In the genomic region with DNA sequence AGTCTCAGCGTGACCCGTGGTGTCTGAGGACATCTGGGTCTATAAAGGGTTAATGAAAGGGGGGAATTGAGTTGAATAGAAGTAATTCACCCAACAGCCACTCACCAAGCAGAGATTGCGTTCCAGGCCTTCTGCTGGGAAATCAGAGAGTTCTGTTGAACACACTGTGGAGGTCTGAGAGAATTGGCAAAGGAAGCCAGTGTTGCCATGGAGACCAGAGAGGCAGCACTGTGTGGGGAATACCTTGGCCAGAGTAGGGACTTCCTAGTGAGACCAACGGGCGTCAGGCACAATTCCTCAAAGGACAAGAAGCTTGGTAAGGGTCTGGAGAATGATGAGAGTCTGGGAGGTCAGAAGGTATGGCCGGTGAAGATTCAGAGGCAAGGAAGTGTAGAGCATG, we compare ENCODE assay signal across 12 mouse cellular contexts. TPM values are rescaled to one million over a fixed set of nuclear protein-coding genes. Genes with fewer than 3 reads are reported as not detected.
A peak's percentile ranks its signal among the peaks of the same experiment; 100 is the strongest.
DNase-seq lines count a peak whose midpoint lies in the region; ATAC-seq lines count a peak whose summit lies in the region.
"Had no signal": no experiment of that assay in that cellular context is flagged by ENCODE, and none has a peak within 500 bp of the region (broad histone marks: within the 10 kb centered on the region; RNA-seq: fewer than 3 reads in every experiment).

No protein-coding gene starts in this region.

- DNase-seq in hindbrain, embryonic 14.5 days (ENCODE audit: low spot score), result peak; percentile 57
- DNase-seq in hindbrain, embryonic 10.5 days (ENCODE audit: low spot score), result no peak
- peak; percentile 74 to 93 for DNase-seq in layer of hippocampus, postnatal 14 days (ENCODE audit: low spot score in 2 of 2)
- DNase-seq in right cerebral cortex, adult 2 months (ENCODE audit: low spot score in 2 of 2), result peak; percentile 67 to 71
- no peak for DNase-seq in thymus, postnatal 25 days
- no peak for DNase-seq in thymus, postnatal 4 days
- DNase-seq: cerebellum, adult 9-10 months; thymus, adult 18-20 months had no signal

- no peaks in the 10 kb centered on the region for H3K9me3 ChIP-seq in hindbrain, embryonic 14.5 days (ENCODE audit: control insufficient read depth, low read length)
- no peaks in the 10 kb centered on the region for H3K9me3 ChIP-seq in hindbrain, embryonic 10.5 days
- H3K9me3 ChIP-seq: heart, embryonic 12.5 days; liver, embryonic 12.5 days had no signal

- H3K36me3 ChIP-seq in hindbrain, embryonic 14.5 days (replicated peaks; ENCODE audit: control insufficient read depth, insufficient read depth), result no peaks in the 10 kb centered on the region
- H3K36me3 ChIP-seq in hindbrain, embryonic 10.5 days, result no peaks in the 10 kb centered on the region
- H3K36me3 ChIP-seq: heart, embryonic 12.5 days; liver, embryonic 12.5 days had no signal

- no peak for ATAC-seq in hindbrain, embryonic 14.5 days (ENCODE audit: low FRiP score)
- ATAC-seq in frontal cortex, adult (ENCODE audit: low TSS enrichment), result peak; percentile 91
- ATAC-seq: liver, embryonic 12.5 days had no signal

- no peak overlapping the region for H3K27ac ChIP-seq in hindbrain, embryonic 14.5 days
- no peak overlapping the region for H3K27ac ChIP-seq in hindbrain, embryonic 10.5 days
- H3K27ac ChIP-seq: liver, embryonic 12.5 days had no signal

- H3K4me3 ChIP-seq in hindbrain, embryonic 14.5 days (replicated peaks; ENCODE audit: low read length), result no peak overlapping the region
- H3K4me3 ChIP-seq in hindbrain, embryonic 10.5 days, result no peak overlapping the region
- H3K4me3 ChIP-seq: heart, embryonic 12.5 days; liver, embryonic 12.5 days had no signal

- H3K27me3 ChIP-seq in hindbrain, embryonic 14.5 days (ENCODE audit: control insufficient read depth, insufficient read depth, low read length), result no peaks in the 10 kb centered on the region
- H3K27me3 ChIP-seq in hindbrain, embryonic 10.5 days (ENCODE audit: insufficient read depth, poor library complexity, severe bottlenecking), result no peaks in the 10 kb centered on the region
- H3K27me3 ChIP-seq: CH12.LX; heart, embryonic 12.5 days had no signal

- 32% methylated on average over 6 of the region's 6 CpGs for WGBS in hindbrain, embryonic 14.5 days
- 59% methylated on average over 6 of the region's 6 CpGs for WGBS in hindbrain, embryonic 10.5 days

- no peak overlapping the region for H3K9ac ChIP-seq in hindbrain, embryonic 14.5 days
- H3K9ac ChIP-seq: heart, embryonic 12.5 days; liver, embryonic 12.5 days had no signal

- H3K4me1 ChIP-seq in hindbrain, embryonic 14.5 days (replicated peaks; ENCODE audit: control insufficient read depth, insufficient read depth, low read length), result peaks cover 4% of the 10 kb centered on the region; the same call in 1 of the 2 replicates
- H3K4me1 ChIP-seq in hindbrain, embryonic 10.5 days (replicated peaks), result peaks cover 12% of the 10 kb centered on the region
- H3K4me1 ChIP-seq: liver, embryonic 12.5 days had no signal

- H3K4me2 ChIP-seq in hindbrain, embryonic 14.5 days (replicated peaks), result no peak overlapping the region
- H3K4me2 ChIP-seq: heart, embryonic 12.5 days; liver, embryonic 12.5 days had no signal

RNA-seq across cellular contexts. Expression of a gene that starts 23.2 kb away (rescaled TPM):
- polyA plus RNA-seq in hindbrain, embryonic 14.5 days (2014; fragmentation: Nextera tagmentation; extraction: Ambion mirVana), result 0.23 TPM in 1 of 2 replicates, not detected in the other
- polyA plus RNA-seq in hindbrain, embryonic 10.5 days (2016; fragmentation: Nextera tagmentation; extraction: Ambion mirVana), result 1.0 and 1.3 TPM in 2 replicates
- not detected for total RNA-seq in layer of hippocampus, postnatal 14 days (2021)
- polyA plus RNA-seq: liver, embryonic 12.5 days had no signal

Comparison
In these comparisons a context has a peak if more than half of its experiments do, and no peak if none do; other contexts are left out.
1. DNase-seq: peak in hindbrain, embryonic 14.5 days (single experiment), layer of hippocampus, postnatal 14 days (2 of 2) and right cerebral cortex, adult 2 months (2 of 2); none in hindbrain, embryonic 10.5 days (single experiment), thymus, postnatal 25 days (single experiment) and thymus, postnatal 4 days (single experiment).